Mouse (Mus musculus) MEL (cell line): Measurements from ENCODE around the gene Isg20l2.

ENCODE experiments used
- CHD2 ChIP-seq: IDR thresholded peaks from 2 replicates; pipeline ENCODE4 v1.6.1; 2011; ENCODE audit warnings: low read length, improper control_type of control experiment
- CTCF ChIP-seq, 3 experiments: IDR thresholded peaks in 2 of 3; conservative IDR thresholded peaks in 1 of 3; 2 replicates each; pipeline ENCODE4 v1.5.1; 2011 to 2012; ENCODE audit warnings: low read length in 3 of 3, low read depth in 2 of 3, mild to moderate bottlenecking in 2 of 3, improper control_type of control experiment in 1 of 3, inconsistent platforms in 1 of 3, mixed read lengths in 1 of 3, moderate library complexity in 1 of 3; ENCODE audit not compliant: control insufficient read depth in 1 of 3, insufficient read depth in 1 of 3, poor library complexity in 1 of 3, severe bottlenecking in 1 of 3
- HCFC1 ChIP-seq: IDR thresholded peaks from 2 replicates; pipeline ENCODE4 v1.6.1; 2012; ENCODE audit warnings: low read depth, mild to moderate bottlenecking, inconsistent platforms, low read length, improper control_type of control experiment, moderate library complexity
- POLR2A ChIP-seq, 2 experiments: IDR thresholded peaks; 2 replicates each; pipeline ENCODE4 v1.6.1; 2011 to 2012; ENCODE audit warnings: low read length in 2 of 2, mild to moderate bottlenecking in 2 of 2, control low read depth in 1 of 2, improper control_type of control experiment in 1 of 2, low read depth in 1 of 2, moderate library complexity in 1 of 2; ENCODE audit not compliant: control insufficient read depth in 1 of 2, insufficient read depth in 1 of 2, poor library complexity in 1 of 2
- TAL1 ChIP-seq: IDR thresholded peaks from 2 replicates; pipeline ENCODE4 v1.6.1; 2012; ENCODE audit warnings: mild to moderate bottlenecking, inconsistent platforms, low read length, moderate library complexity, mixed read lengths

GRCm38 (mm10) chr3:87981894-87982835 lies 52.1 kb downstream of the Isg20l2 start:
- TF ChIP-seq CTCF (IDR thresholded peaks at IDR 0.05 in 2 of 3, conservative IDR thresholded peaks at IDR 0.05 in 1 of 3; ENCODE audit: control insufficient read depth in 1 of 3, insufficient read depth in 1 of 3, low read depth in 2 of 3, low read length in 3 of 3, poor library complexity in 1 of 3, severe bottlenecking in 1 of 3): no peak
- TF ChIP-seq POLR2A (IDR thresholded peaks at IDR 0.05; ENCODE audit: control insufficient read depth in 1 of 2, insufficient read depth in 1 of 2, low read depth in 1 of 2, low read length in 2 of 2, poor library complexity in 1 of 2): no peak
- no peak for TF ChIP-seq CHD2
- no peak for TF ChIP-seq HCFC1
- TF ChIP-seq TAL1: no peak
